In genomic region chr9:112725103-112725502, GRCm38 (mm10) we compare ENCODE assay signal across 18 mouse cellular contexts.
A peak's percentile ranks its signal among the peaks of the same experiment; 100 is the strongest.
DNase-seq lines count a peak whose midpoint lies in the region; ATAC-seq and TF ChIP-seq lines count a peak whose summit lies in the region.
"Had no signal": no experiment of that assay in that cellular context is flagged by ENCODE, and none has a peak within 500 bp of the region (broad histone marks: within the 10 kb centered on the region; RNA-seq: fewer than 3 reads in every experiment).

No protein-coding gene starts in this region.

- no peaks in the 10 kb centered on the region for H3K36me3 ChIP-seq in forebrain, embryonic 15.5 days
- no peaks in the 10 kb centered on the region for H3K36me3 ChIP-seq in forebrain, embryonic 10.5 days (replicated peaks)
- H3K36me3 ChIP-seq in midbrain, embryonic 11.5 days (ENCODE audit: control insufficient read depth, insufficient read depth, low read length), result no peaks in the 10 kb centered on the region
- no peaks in the 10 kb centered on the region for H3K36me3 ChIP-seq in midbrain, postnatal 0 days (ENCODE audit: insufficient read depth, low read length)
- H3K36me3 ChIP-seq in forebrain, embryonic 16.5 days (ENCODE audit: control insufficient read depth, insufficient read depth), result no peaks in the 10 kb centered on the region
- no peaks in the 10 kb centered on the region for H3K36me3 ChIP-seq in midbrain, embryonic 14.5 days (ENCODE audit: control insufficient read depth, insufficient read depth, low read length)
- H3K36me3 ChIP-seq: embryonic facial prominence, embryonic 15.5 days; heart, embryonic 13.5 days; hindbrain, embryonic 13.5 days; intestine, embryonic 15.5 days had no signal

- peaks cover 13% of the 10 kb centered on the region for H3K4me1 ChIP-seq in forebrain, embryonic 15.5 days
- peaks cover 18% of the 10 kb centered on the region for H3K4me1 ChIP-seq in forebrain, embryonic 10.5 days
- no peaks in the 10 kb centered on the region for H3K4me1 ChIP-seq in midbrain, embryonic 11.5 days (ENCODE audit: control insufficient read depth, insufficient read depth, low read length)
- no peaks in the 10 kb centered on the region for H3K4me1 ChIP-seq in midbrain, postnatal 0 days (ENCODE audit: insufficient read depth, low read length)
- H3K4me1 ChIP-seq in forebrain, embryonic 16.5 days (replicated peaks; ENCODE audit: control insufficient read depth, insufficient read depth, low read length), result peaks cover 11% of the 10 kb centered on the region
- H3K4me1 ChIP-seq in midbrain, embryonic 14.5 days (ENCODE audit: control insufficient read depth, insufficient read depth, low read length), result peaks cover 10% of the 10 kb centered on the region; the same call in 1 of the 2 replicates
- H3K4me1 ChIP-seq: embryonic facial prominence, embryonic 15.5 days; intestine, embryonic 15.5 days had no signal

- H3K9ac ChIP-seq in forebrain, embryonic 15.5 days (replicated peaks), result no peak overlapping the region
- H3K9ac ChIP-seq in midbrain, embryonic 11.5 days (ENCODE audit: low read length), result no peak overlapping the region
- no peak overlapping the region for H3K9ac ChIP-seq in midbrain, postnatal 0 days (replicated peaks; ENCODE audit: low read length, poor library complexity, severe bottlenecking)
- H3K9ac ChIP-seq in forebrain, embryonic 16.5 days (replicated peaks; ENCODE audit: low read depth, low read length), result no peak overlapping the region
- no peak overlapping the region for H3K9ac ChIP-seq in midbrain, embryonic 14.5 days (replicated peaks; ENCODE audit: low read length)
- H3K9ac ChIP-seq: embryonic facial prominence, embryonic 15.5 days; heart, embryonic 13.5 days; hindbrain, embryonic 13.5 days; intestine, embryonic 15.5 days had no signal

- H3K4me2 ChIP-seq in forebrain, embryonic 15.5 days (replicated peaks), result 0 out of 2 replicates have a peak overlapping the region, but pooled peaks have one; percentile 13
- H3K4me2 ChIP-seq in midbrain, embryonic 11.5 days, result no peak overlapping the region
- H3K4me2 ChIP-seq in midbrain, postnatal 0 days (ENCODE audit: low read depth, low read length, poor library complexity, severe bottlenecking), result no peak overlapping the region
- 0 out of 2 replicates have a peak overlapping the region, but pooled peaks have one; percentile 7 for H3K4me2 ChIP-seq in forebrain, embryonic 16.5 days (ENCODE audit: low read length)
- H3K4me2 ChIP-seq in midbrain, embryonic 14.5 days (ENCODE audit: low read length), result peak overlapping the region; percentile 3
- H3K4me2 ChIP-seq: embryonic facial prominence, embryonic 15.5 days; heart, embryonic 13.5 days; hindbrain, embryonic 13.5 days; intestine, embryonic 15.5 days had no signal

- 6% methylated on average over 4 of the region's 4 CpGs for WGBS in forebrain, embryonic 15.5 days
- WGBS in forebrain, embryonic 10.5 days, result 23% methylated on average over 4 of the region's 4 CpGs
- 27% methylated on average over 4 of the region's 4 CpGs for WGBS in midbrain, embryonic 11.5 days
- 15% methylated on average over 4 of the region's 4 CpGs for WGBS in midbrain, postnatal 0 days
- 4% methylated on average over 4 of the region's 4 CpGs for WGBS in forebrain, embryonic 16.5 days
- 18% methylated on average over 4 of the region's 4 CpGs for WGBS in midbrain, embryonic 14.5 days

- H3K27ac ChIP-seq in forebrain, embryonic 15.5 days (replicated peaks), result no peak overlapping the region
- H3K27ac ChIP-seq in forebrain, embryonic 10.5 days, result no peak overlapping the region
- no peak overlapping the region for H3K27ac ChIP-seq in midbrain, embryonic 11.5 days (ENCODE audit: low read depth, low read length)
- H3K27ac ChIP-seq in midbrain, postnatal 0 days (ENCODE audit: low read depth, low read length), result no peak overlapping the region
- H3K27ac ChIP-seq in forebrain, embryonic 16.5 days (ENCODE audit: low read length), result no peak overlapping the region
- H3K27ac ChIP-seq in midbrain, embryonic 14.5 days (replicated peaks; ENCODE audit: low read depth, low read length), result no peak overlapping the region
- H3K27ac ChIP-seq: embryonic facial prominence, embryonic 15.5 days; gastrocnemius, adult 2 months; heart, embryonic 13.5 days; hindbrain, embryonic 13.5 days; intestine, embryonic 15.5 days had no signal

- no peak for TF ChIP-seq CTCF in midbrain, postnatal 0 days (IDR thresholded peaks at IDR 0.05)

- no peak for ATAC-seq in forebrain, embryonic 15.5 days (replicated peaks)
- ATAC-seq in midbrain, embryonic 11.5 days (ENCODE audit: low FRiP score), result 0 out of 2 replicates have a peak, but pooled peaks have one; percentile 46
- no peak for ATAC-seq in midbrain, postnatal 0 days (ENCODE audit: low FRiP score)
- no peak for ATAC-seq in forebrain, embryonic 16.5 days
- ATAC-seq in midbrain, embryonic 14.5 days (ENCODE audit: low FRiP score, low TSS enrichment), result no peak
- ATAC-seq: intestine, embryonic 15.5 days had no signal

- H3K27me3 ChIP-seq in forebrain, embryonic 15.5 days, result no peaks in the 10 kb centered on the region
- peaks cover 24% of the 10 kb centered on the region for H3K27me3 ChIP-seq in forebrain, embryonic 10.5 days (ENCODE audit: poor library complexity, severe bottlenecking)
- peaks cover 2% of the 10 kb centered on the region; the same call in 1 of the 2 replicates for H3K27me3 ChIP-seq in midbrain, embryonic 11.5 days (ENCODE audit: control insufficient read depth, insufficient read depth, low read length)
- no peaks in the 10 kb centered on the region for H3K27me3 ChIP-seq in midbrain, postnatal 0 days (ENCODE audit: insufficient read depth, low read length)
- no peaks in the 10 kb centered on the region for H3K27me3 ChIP-seq in forebrain, embryonic 16.5 days (replicated peaks; ENCODE audit: control insufficient read depth, insufficient read depth, low read length)
- H3K27me3 ChIP-seq in midbrain, embryonic 14.5 days (ENCODE audit: control insufficient read depth, insufficient read depth, low read length), result peaks cover 14% of the 10 kb centered on the region; the same call in 1 of the 2 replicates
- H3K27me3 ChIP-seq: embryonic facial prominence, embryonic 15.5 days; heart, embryonic 13.5 days; hindbrain, embryonic 13.5 days; intestine, embryonic 15.5 days had no signal

- no peak overlapping the region for H3K4me3 ChIP-seq in forebrain, embryonic 15.5 days
- H3K4me3 ChIP-seq in forebrain, embryonic 10.5 days, result no peak overlapping the region
- no peak overlapping the region for H3K4me3 ChIP-seq in midbrain, embryonic 11.5 days (ENCODE audit: low read depth, low read length)
- H3K4me3 ChIP-seq in midbrain, postnatal 0 days (ENCODE audit: low read depth, low read length), result no peak overlapping the region
- H3K4me3 ChIP-seq in forebrain, embryonic 16.5 days (replicated peaks; ENCODE audit: low read length), result no peak overlapping the region
- no peak overlapping the region for H3K4me3 ChIP-seq in midbrain, embryonic 14.5 days (replicated peaks; ENCODE audit: low read depth, low read length)
- H3K4me3 ChIP-seq: embryonic facial prominence, embryonic 15.5 days; erythroblast, embryonic 14.5 days; gastrocnemius, adult 2 months; heart, embryonic 13.5 days; hindbrain, embryonic 13.5 days; intestine, embryonic 15.5 days had no signal

- no peak for DNase-seq in forebrain, embryonic 10.5 days (ENCODE audit: extremely low spot score, low spot score)
- DNase-seq in midbrain, embryonic 11.5 days (ENCODE audit: low spot score, missing footprints), result no peak
- no peak for DNase-seq in midbrain, postnatal 0 days (ENCODE audit: low spot score)
- peak; percentile 34 for DNase-seq in midbrain, embryonic 14.5 days
- DNase-seq in right cerebral cortex, postnatal 10 days (ENCODE audit: low spot score in 2 of 2), result no peak
- DNase-seq in cerebellum, adult 11-12 months, result no peak
- DNase-seq: adrenal gland, adult 8-10 months; cerebellum, adult 11 months; cerebellum, adult 9-10 months; gastrocnemius, adult 2 months; gastrocnemius, postnatal 25 days had no signal

- H3K9me3 ChIP-seq in forebrain, embryonic 15.5 days, result no peaks in the 10 kb centered on the region
- H3K9me3 ChIP-seq in forebrain, embryonic 10.5 days, result no peaks in the 10 kb centered on the region
- H3K9me3 ChIP-seq in midbrain, embryonic 11.5 days (ENCODE audit: control insufficient read depth, low read length), result no peaks in the 10 kb centered on the region
- no peaks in the 10 kb centered on the region for H3K9me3 ChIP-seq in midbrain, postnatal 0 days (ENCODE audit: low read length)
- H3K9me3 ChIP-seq in forebrain, embryonic 16.5 days (ENCODE audit: control insufficient read depth, low read length), result no peaks in the 10 kb centered on the region
- H3K9me3 ChIP-seq in midbrain, embryonic 14.5 days (ENCODE audit: control insufficient read depth, low read length), result no peaks in the 10 kb centered on the region
- H3K9me3 ChIP-seq: embryonic facial prominence, embryonic 15.5 days; heart, embryonic 13.5 days; hindbrain, embryonic 13.5 days; intestine, embryonic 15.5 days had no signal

Comparison
In these comparisons a context has a peak if more than half of its experiments do, and no peak if none do; other contexts are left out.
1. H3K4me2 ChIP-seq: peak in forebrain, embryonic 15.5 days (single experiment), forebrain, embryonic 16.5 days (single experiment) and midbrain, embryonic 14.5 days (single experiment); none in midbrain, embryonic 11.5 days (single experiment) and midbrain, postnatal 0 days (single experiment).